Mouse (Mus musculus): ENCODE data around the gene Zfp207.

DNA sequence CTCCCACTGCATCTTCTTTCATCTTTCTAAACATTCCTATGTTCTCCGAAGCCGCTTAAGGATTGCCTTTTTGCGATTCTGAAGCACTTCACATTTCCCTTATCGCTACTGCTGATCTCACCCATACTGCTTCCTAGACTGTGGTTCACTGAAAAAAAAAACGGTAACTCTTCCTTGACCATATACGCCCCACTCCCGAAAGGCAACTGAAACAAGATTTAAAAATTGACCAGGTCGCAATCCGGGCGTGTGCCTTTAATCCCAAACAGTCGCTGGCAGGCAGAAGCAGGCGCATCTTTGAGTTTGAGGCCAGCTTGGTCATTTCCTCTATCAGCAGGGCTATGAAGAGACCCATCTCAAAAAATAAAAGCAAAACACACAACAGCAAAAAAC is 457 bp upstream of the Zfp207 start:
- no peak for TF ChIP-seq CTCF (IDR thresholded peaks at IDR 0.05; ENCODE audit: insufficient read depth, low read length)
- no peak for TF ChIP-seq POLR2A (IDR thresholded peaks at IDR 0.05; ENCODE audit: borderline replicate concordance, extremely low read depth, low read depth, low read length)
